Mouse (Mus musculus): Measurements from ENCODE around the gene Tmem117.

GRCm38 (mm10) chr15:95075356-95075755 lies 446.3 kb downstream of the Tmem117 start:
- TF ChIP-seq CTCF (IDR thresholded peaks at IDR 0.05; ENCODE audit: low read depth, low read length), result no peak
- no peak for TF ChIP-seq TAL1 (conservative IDR thresholded peaks at IDR 0.05; ENCODE audit: low read depth, low read length)
- TF ChIP-seq GATA1 (IDR thresholded peaks at IDR 0.05; ENCODE audit: borderline replicate concordance, low read length), result no peak
- no peak for TF ChIP-seq GATA2 (IDR thresholded peaks at IDR 0.05; ENCODE audit: borderline replicate concordance, low read depth, low read length)
- no peak for TF ChIP-seq POLR2AphosphoS5 (IDR thresholded peaks at IDR 0.05; ENCODE audit: insufficient replicate concordance, low read depth, low read length)
